Mouse (Mus musculus) heart, postnatal 0 days (tissue): ENCODE results near the gene Haus8. TPM values are rescaled to one million over a fixed set of nuclear protein-coding genes. Genes with fewer than 3 reads are reported as not detected.
"Not testable (repeated sequence)": the region's sequence is repeated elsewhere in the genome, so short reads cannot be mapped to it uniquely, and the experiment has no call there.

ENCODE experiments used
- ATAC-seq: fragments of 200-750 bp; cut with Nextera tagmentation; 2 replicates; pipeline ENCODE4 v1.8.0; 2017; ENCODE audit warnings: low read depth, moderate number of reproducible peaks, moderate library complexity; ENCODE audit not compliant: insufficient read depth
- DNase-seq: peaks from one replicate; pipeline ENCODE4 v3.0.0-alpha.2; 2016; ENCODE audit warnings: low spot score
- H3K27ac ChIP-seq: fragments of 300-500 bp; sonication (generic); 2 replicates; pipeline ENCODE4 v1.5.1; 2014; ENCODE audit warnings: low read depth, mild to moderate bottlenecking
- H3K27me3 ChIP-seq: fragments of 300-500 bp; sonication (generic); 2 replicates; pipeline ENCODE4 v1.6.1; 2014; ENCODE audit warnings: low read length, mixed read lengths; ENCODE audit not compliant: control insufficient read depth, insufficient read depth
- H3K36me3 ChIP-seq: fragments of 300-500 bp; sonication (generic); replicated peaks from 2 replicates; pipeline ENCODE4 v1.6.1; 2014; ENCODE audit warnings: low read length, mixed read lengths; ENCODE audit not compliant: control insufficient read depth, insufficient read depth
- H3K4me1 ChIP-seq: fragments of 300-500 bp; sonication (generic); 2 replicates; pipeline ENCODE4 v1.6.1; 2014; ENCODE audit warnings: antibody characterized with exemption; ENCODE audit not compliant: control insufficient read depth, insufficient read depth
- H3K4me2 ChIP-seq: fragments of 300-500 bp; sonication (generic); 2 replicates; pipeline ENCODE4 v1.6.1; 2014; ENCODE audit warnings: low read depth, mild to moderate bottlenecking, low read length, moderate library complexity
- H3K4me3 ChIP-seq: fragments of 300-500 bp; sonication (generic); 2 replicates; pipeline ENCODE4 v1.5.1; 2014; ENCODE audit warnings: low read depth, low read length
- H3K9ac ChIP-seq: fragments of 300-500 bp; sonication (generic); replicated peaks from 2 replicates; pipeline ENCODE4 v1.6.1; 2014; ENCODE audit warnings: low read depth, low read length, mixed read lengths
- H3K9me3 ChIP-seq: fragments of 300-500 bp; sonication (generic); replicated peaks from 2 replicates; pipeline ENCODE4 v1.6.1; 2016; ENCODE audit warnings: low read length; ENCODE audit not compliant: control insufficient read depth
- CTCF ChIP-seq: IDR thresholded peaks from 2 replicates; pipeline ENCODE4 v1.5.1; 2016; ENCODE audit warnings: antibody characterized with exemption, control low read depth, low read depth
- EP300 ChIP-seq: IDR thresholded peaks from 2 replicates; pipeline ENCODE4 v1.6.1; 2016; ENCODE audit warnings: antibody characterized with exemption, low read depth
- WGBS: fragments of 180-500 bp; shearing (Covaris S2); extraction: QIAGEN DNeasy Blood & Tissue Kit; methylation state at CpG from one replicate; pipeline ENCODE4 v1.1.7; 2014; 5-methylcytosine and 5-hydroxymethylcytosine counted together
- polyA plus RNA-seq: library from polyadenylated mRNA; unstranded; fragments of >200 nt; fragmentation: Nextera tagmentation; extraction: Ambion mirVana; gene quantifications from 2 replicates; pipeline ENCODE4 v1.2.1, GENCODE M21; 2015
- total RNA-seq: library from RNA; depleted of rRNA; stranded (reverse); fragments of >200 nt; gene quantifications from 2 replicates; pipeline ENCODE4 v1.2.3, GENCODE M21; 2014; ENCODE audit warnings: low replicate concordance

Haus8 gene
- total and polyA plus RNA-seq, 2 experiments from 2014 or later = 50.6 to 58.3 TPM

GRCm38 (mm10) chr8:71303632-71304031 lies 30.9 kb upstream of the Haus8 start:
- Histone ChIP-seq H3K4me1 (0 out of 2 replicates have a peak, but pooled peaks cover 9% of the 10 kb centered on the region), H3K27me3 (no peaks in the 10 kb centered on the region), H3K36me3 (0 out of 2 replicates have a peak, but pooled peaks cover 12% of the 10 kb centered on the region), H3K27ac (peak overlapping the region; percentile 47), H3K9ac (no peak overlapping the region), H3K9me3 (no peaks in the 10 kb centered on the region), H3K4me3 (no peak overlapping the region), H3K4me2 (no peak overlapping the region)
- DNase-seq (no peak), ATAC-seq (no peak)
- TF ChIP-seq CTCF = no peak
- no peak for TF ChIP-seq EP300
- WGBS = 53% methylated on average over 1 of the region's 1 CpGs

GRCm38 (mm10) chr8:71302788-71303187 lies 30.1 kb upstream of the Haus8 start:
- TF ChIP-seq EP300 (no peak), CTCF (no peak)
- H3K4me3 ChIP-seq = no peak overlapping the region
- WGBS = 97% methylated on average over 1 of the region's 1 CpGs
- H3K4me2 ChIP-seq = no peak overlapping the region
- H3K36me3 ChIP-seq = 0 out of 2 replicates have a peak, but pooled peaks cover 19% of the 10 kb centered on the region
- H3K9me3 ChIP-seq = no peaks in the 10 kb centered on the region
- H3K27ac ChIP-seq = peak overlapping the region; percentile 47
- ATAC-seq (no peak), DNase-seq (no peak)
- H3K27me3 ChIP-seq = no peaks in the 10 kb centered on the region
- 0 out of 2 replicates have a peak, but pooled peaks cover 9% of the 10 kb centered on the region for H3K4me1 ChIP-seq
- no peak overlapping the region for H3K9ac ChIP-seq

- Histone ChIP-seq H3K27ac (0 out of 2 replicates have a peak overlapping the region, but pooled peaks have one; percentile 6), H3K4me1 (0 out of 2 replicates have a peak, but pooled peaks cover 12% of the 10 kb centered on the region), H3K4me3 (no peak overlapping the region), H3K9me3 (no peaks in the 10 kb centered on the region), H3K9ac (no peak overlapping the region), H3K36me3 (peaks cover 36% of the 10 kb centered on the region), H3K4me2 (no peak overlapping the region), H3K27me3 (no peaks in the 10 kb centered on the region)
- ATAC-seq (peak; percentile 22), DNase-seq (no peak)
- TF ChIP-seq EP300 (no peak), CTCF (no peak)
- WGBS = 59% methylated on average over 3 of the region's 3 CpGs
Observed at GRCm38 (mm10) chr8:71299716-71300115, 27.0 kb upstream of the Haus8 start.

GRCm38 (mm10) chr8:71297439-71297838 lies 24.7 kb upstream of the Haus8 start:
- Histone ChIP-seq H3K4me1 (0 out of 2 replicates have a peak, but pooled peaks cover 12% of the 10 kb centered on the region), H3K36me3 (peaks cover 38% of the 10 kb centered on the region), H3K27me3 (no peaks in the 10 kb centered on the region), H3K9ac (no peak overlapping the region), H3K4me2 (no peak overlapping the region), H3K4me3 (no peak overlapping the region), H3K27ac (peak overlapping the region; percentile 57), H3K9me3 (no peaks in the 10 kb centered on the region)
- DNase-seq (no peak), ATAC-seq (no peak)
- TF ChIP-seq EP300 (no peak), CTCF (no peak)
- WGBS = 67% methylated on average over 1 of the region's 1 CpGs

- no peak overlapping the region for H3K4me2 ChIP-seq
- DNase-seq (no peak), ATAC-seq (peak; percentile 53; the same call in 1 of the 2 replicates)
- TF ChIP-seq EP300 (no peak), CTCF (no peak)
- no peak overlapping the region for H3K9ac ChIP-seq
- WGBS = 53% methylated on average over 2 of the region's 2 CpGs
- H3K27ac ChIP-seq = peak overlapping the region; percentile 57
- no peaks in the 10 kb centered on the region for H3K27me3 ChIP-seq
- no peak overlapping the region for H3K4me3 ChIP-seq
- peaks cover 33% of the 10 kb centered on the region for H3K36me3 ChIP-seq
- H3K4me1 ChIP-seq = 0 out of 2 replicates have a peak, but pooled peaks cover 12% of the 10 kb centered on the region
- no peaks in the 10 kb centered on the region for H3K9me3 ChIP-seq
Observed at GRCm38 (mm10) chr8:71296784-71297183, 24.1 kb upstream of the Haus8 start.

- WGBS = 77% methylated on average over 2 of the region's 2 CpGs
- H3K27ac ChIP-seq = peak overlapping the region; percentile 57
- DNase-seq = no peak
- no peak overlapping the region for H3K9ac ChIP-seq
- 0 out of 2 replicates have a peak, but pooled peaks cover 12% of the 10 kb centered on the region for H3K4me1 ChIP-seq
- no peak for ATAC-seq
- TF ChIP-seq EP300 (no peak), CTCF (no peak)
- no peaks in the 10 kb centered on the region for H3K9me3 ChIP-seq
- peaks cover 36% of the 10 kb centered on the region for H3K36me3 ChIP-seq
- H3K27me3 ChIP-seq = no peaks in the 10 kb centered on the region
- no peak overlapping the region for H3K4me3 ChIP-seq
- no peak overlapping the region for H3K4me2 ChIP-seq
Observed at GRCm38 (mm10) chr8:71296188-71296621, 23.5 kb upstream of the Haus8 start.

- H3K27me3 ChIP-seq, ATAC-seq, H3K4me3 ChIP-seq, H3K9ac ChIP-seq, H3K9me3 ChIP-seq, DNase-seq, H3K4me2 ChIP-seq, H3K27ac ChIP-seq, H3K4me1 ChIP-seq: not testable (repeated sequence)
- WGBS = 92% methylated on average over 3 of the region's 3 CpGs
- peaks cover 49% of the 10 kb centered on the region for H3K36me3 ChIP-seq
Observed at GRCm38 (mm10) chr8:71293930-71294329, 21.2 kb upstream of the Haus8 start.
